Mouse (Mus musculus): Measurements from ENCODE around the gene Mtr.

DNA sequence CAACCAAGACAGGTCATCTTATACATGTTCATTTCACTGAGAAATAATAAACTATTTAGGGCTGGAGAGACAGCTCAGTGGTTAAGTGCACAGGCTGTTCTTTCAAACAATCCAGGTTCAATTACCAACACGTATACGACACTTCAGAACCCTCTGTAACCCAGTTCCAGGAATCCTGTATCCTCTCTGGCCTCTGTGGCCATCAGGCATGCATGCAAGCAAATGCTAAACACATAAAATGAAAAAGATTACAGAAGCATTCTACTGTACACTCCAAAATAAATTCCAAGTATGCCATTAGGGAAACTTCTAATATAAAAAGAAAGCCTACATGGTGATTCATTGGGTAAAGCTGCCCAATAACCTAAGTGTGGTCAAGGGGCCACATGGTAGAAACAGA lies 12.0 kb downstream of the Mtr start:
- TF ChIP-seq POLR2A (IDR thresholded peaks at IDR 0.05; ENCODE audit: insufficient read depth, low read length) (no peak), CTCF (IDR thresholded peaks at IDR 0.05; ENCODE audit: low read depth, low read length) (no peak), EP300 (IDR thresholded peaks at IDR 0.05; ENCODE audit: insufficient read depth, low read depth, low read length) (no peak)

Measured in ES-Bruce4 (cell line).